Mouse (Mus musculus) kidney, embryonic 16.5 days (tissue): ENCODE data around the gene Unc5c. TPM values are rescaled to one million over a fixed set of nuclear protein-coding genes. Genes with fewer than 3 reads are reported as not detected.

Source experiments
- ATAC-seq: fragments of 200-750 bp; cut with Nextera tagmentation; 2 replicates; pipeline ENCODE4 v1.8.0; 2017; ENCODE audit warnings: moderate TSS enrichment; ENCODE audit not compliant: low FRiP score, low TSS enrichment
- H3K27ac ChIP-seq: fragments of 300-500 bp; sonication (generic); 2 replicates; pipeline ENCODE4 v1.5.1; 2014; ENCODE audit warnings: low read length
- H3K27me3 ChIP-seq: fragments of 300-500 bp; sonication (generic); 2 replicates; pipeline ENCODE4 v1.6.1; 2014; ENCODE audit warnings: low read length, control low read depth, mixed read lengths; ENCODE audit not compliant: insufficient read depth
- H3K36me3 ChIP-seq: fragments of 300-500 bp; sonication (generic); 2 replicates; pipeline ENCODE4 v1.6.1; 2014; ENCODE audit warnings: low read length, control low read depth, mixed read lengths; ENCODE audit not compliant: insufficient read depth
- H3K4me1 ChIP-seq: fragments of 300-500 bp; sonication (generic); 2 replicates; pipeline ENCODE4 v1.6.1; 2014; ENCODE audit warnings: low read length, control low read depth, mixed read lengths; ENCODE audit not compliant: insufficient read depth
- H3K4me2 ChIP-seq: fragments of 300-500 bp; sonication (generic); replicated peaks from 2 replicates; pipeline ENCODE4 v1.6.1; 2014; ENCODE audit warnings: low read depth, low read length
- H3K4me3 ChIP-seq: fragments of 300-500 bp; sonication (generic); 2 replicates; pipeline ENCODE4 v1.5.1; 2014; ENCODE audit warnings: mild to moderate bottlenecking, low read length
- H3K9ac ChIP-seq: fragments of 300-500 bp; sonication (generic); replicated peaks from 2 replicates; pipeline ENCODE4 v1.6.1; 2014; ENCODE audit warnings: low read length
- H3K9me3 ChIP-seq: fragments of 300-500 bp; sonication (generic); 2 replicates; pipeline ENCODE4 v1.6.1; 2016; ENCODE audit warnings: low read length, control low read depth
- WGBS: fragments of 180-500 bp; shearing (Covaris S2); extraction: QIAGEN DNeasy Blood & Tissue Kit; methylation state at CpG from one replicate; pipeline ENCODE4 v1.1.7; 2014; 5-methylcytosine and 5-hydroxymethylcytosine counted together
- polyA plus RNA-seq: library from polyadenylated mRNA; unstranded; fragments of >200 nt; fragmentation: Nextera tagmentation; extraction: Ambion mirVana; gene quantifications from 2 replicates; pipeline ENCODE4 v1.2.1, GENCODE M21; 2015

Unc5c gene
- polyA plus RNA-seq, 1 experiment from 2014 or later: 20.8 TPM

- Histone ChIP-seq H3K36me3 (no peaks in the 10 kb centered on the region), H3K27me3 (no peaks in the 10 kb centered on the region), H3K4me3 (no peak overlapping the region), H3K4me2 (no peak overlapping the region), H3K4me1 (peaks cover 12% of the 10 kb centered on the region), H3K9ac (no peak overlapping the region), H3K9me3 (no peaks in the 10 kb centered on the region), H3K27ac (no peak overlapping the region)
- no peak for ATAC-seq
- WGBS: 66% methylated on average over 4 of the region's 4 CpGs
These were observed 37.0 kb downstream of the Unc5c start for GRCm38 (mm10) chr3:141501845-141502505.

GRCm38 (mm10) chr3:141503331-141503730 is 38.3 kb downstream of the Unc5c start:
- no peak overlapping the region for H3K4me3 ChIP-seq
- H3K4me1 ChIP-seq: peaks cover 4% of the 10 kb centered on the region
- no peaks in the 10 kb centered on the region for H3K9me3 ChIP-seq
- WGBS: 89% methylated on average over 3 of the region's 3 CpGs
- H3K9ac ChIP-seq: no peak overlapping the region
- ATAC-seq: no peak
- H3K27me3 ChIP-seq: no peaks in the 10 kb centered on the region
- H3K4me2 ChIP-seq: no peak overlapping the region
- no peak overlapping the region for H3K27ac ChIP-seq
- no peaks in the 10 kb centered on the region for H3K36me3 ChIP-seq

GRCm38 (mm10) chr3:141509772-141510171 is 44.8 kb downstream of the Unc5c start:
- Histone ChIP-seq H3K9ac (no peak overlapping the region), H3K4me1 (peaks cover 9% of the 10 kb centered on the region), H3K36me3 (no peaks in the 10 kb centered on the region), H3K4me3 (no peak overlapping the region), H3K27me3 (no peaks in the 10 kb centered on the region), H3K9me3 (no peaks in the 10 kb centered on the region), H3K4me2 (no peak overlapping the region), H3K27ac (no peak overlapping the region)
- WGBS: 32% methylated on average over 1 of the region's 1 CpGs
- ATAC-seq: no peak

- no peaks in the 10 kb centered on the region for H3K9me3 ChIP-seq
- no peak overlapping the region for H3K4me2 ChIP-seq
- no peaks in the 10 kb centered on the region for H3K36me3 ChIP-seq
- WGBS: 63% methylated on average over 5 of the region's 5 CpGs
- H3K4me3 ChIP-seq: no peak overlapping the region
- H3K27ac ChIP-seq: no peak overlapping the region
- H3K27me3 ChIP-seq: no peaks in the 10 kb centered on the region
- H3K9ac ChIP-seq: no peak overlapping the region
- peaks cover 18% of the 10 kb centered on the region for H3K4me1 ChIP-seq
- no peak for ATAC-seq
These were observed 46.4 kb downstream of the Unc5c start for GRCm38 (mm10) chr3:141511253-141512038.

GRCm38 (mm10) chr3:141528751-141529150 is 63.7 kb downstream of the Unc5c start:
- no peak overlapping the region for H3K9ac ChIP-seq
- ATAC-seq: no peak
- no peak overlapping the region for H3K4me2 ChIP-seq
- H3K9me3 ChIP-seq: no peaks in the 10 kb centered on the region
- H3K4me1 ChIP-seq: no peaks in the 10 kb centered on the region
- H3K27ac ChIP-seq: no peak overlapping the region
- no peak overlapping the region for H3K4me3 ChIP-seq
- H3K27me3 ChIP-seq: no peaks in the 10 kb centered on the region
- H3K36me3 ChIP-seq: no peaks in the 10 kb centered on the region

DNA sequence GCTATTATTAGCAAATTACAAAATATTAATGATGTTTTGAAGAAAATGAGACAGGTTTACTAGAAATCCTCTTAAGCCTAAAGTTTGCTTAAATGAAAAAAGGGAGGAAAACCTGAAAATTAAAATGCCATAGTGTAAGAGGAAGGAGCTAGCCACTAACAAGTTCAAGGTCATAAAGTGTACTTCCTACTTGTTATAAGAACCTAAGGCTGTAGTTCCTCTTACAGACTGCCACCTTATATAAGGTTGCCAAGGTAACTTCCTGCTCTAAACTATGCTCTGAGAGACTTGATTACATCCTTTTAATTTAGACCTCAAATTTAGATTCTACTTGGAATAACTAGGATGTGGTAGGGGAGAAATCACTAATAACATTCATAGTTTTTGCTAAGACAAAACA is 64.6 kb downstream of the Unc5c start:
- no peak overlapping the region for H3K4me2 ChIP-seq
- ATAC-seq: no peak
- H3K4me1 ChIP-seq: no peaks in the 10 kb centered on the region
- H3K4me3 ChIP-seq: no peak overlapping the region
- no peaks in the 10 kb centered on the region for H3K36me3 ChIP-seq
- no peak overlapping the region for H3K27ac ChIP-seq
- H3K9ac ChIP-seq: no peak overlapping the region
- no peaks in the 10 kb centered on the region for H3K9me3 ChIP-seq
- no peaks in the 10 kb centered on the region for H3K27me3 ChIP-seq

DNA sequence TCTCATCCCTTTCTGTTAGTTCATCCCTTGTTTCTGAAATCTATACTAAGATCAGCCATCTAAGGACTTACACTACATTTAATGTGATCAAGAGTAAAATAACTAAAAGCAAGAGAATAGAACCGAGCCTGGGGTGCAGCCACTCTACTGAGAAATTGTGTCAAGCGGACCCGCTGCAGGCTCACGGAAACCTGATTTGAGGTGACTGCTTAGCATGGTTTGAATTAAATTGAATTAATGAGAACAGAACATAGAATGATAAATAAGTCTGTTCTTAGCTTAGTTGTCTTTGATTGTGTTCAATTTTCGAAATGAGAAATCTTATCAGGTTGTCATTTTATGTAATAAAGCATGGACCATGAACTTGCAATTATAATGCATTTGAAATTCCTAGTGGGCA is 68.8 kb downstream of the Unc5c start:
- WGBS: 86% methylated on average over 5 of the region's 5 CpGs
- H3K27me3 ChIP-seq: no peaks in the 10 kb centered on the region
- H3K4me2 ChIP-seq: no peak overlapping the region
- H3K4me1 ChIP-seq: peaks cover 7% of the 10 kb centered on the region; the same call in 1 of the 2 replicates
- no peak for ATAC-seq
- H3K9ac ChIP-seq: no peak overlapping the region
- no peaks in the 10 kb centered on the region for H3K9me3 ChIP-seq
- no peak overlapping the region for H3K4me3 ChIP-seq
- H3K27ac ChIP-seq: no peak overlapping the region
- H3K36me3 ChIP-seq: no peaks in the 10 kb centered on the region

DNA sequence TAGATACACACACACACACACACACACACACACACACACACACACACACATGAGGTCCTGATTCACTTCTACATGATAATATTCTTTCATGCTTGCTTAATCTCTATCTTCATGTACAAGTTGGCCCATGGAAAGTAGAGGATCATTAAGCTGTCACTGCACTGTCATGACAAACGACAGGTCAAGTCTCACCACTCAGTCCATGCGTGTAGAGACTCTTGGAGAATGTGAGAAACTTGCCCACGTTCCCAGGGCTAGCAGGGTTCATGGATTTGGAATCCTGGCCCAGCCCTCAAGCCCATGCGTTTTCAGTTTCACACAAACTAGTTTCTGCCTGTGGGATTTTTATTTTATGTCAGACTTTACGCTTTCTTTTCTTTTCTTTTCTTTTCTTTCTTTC is 71.8 kb downstream of the Unc5c start:
- 25% methylated on average over 5 of the region's 5 CpGs for WGBS
- H3K4me3 ChIP-seq: no peak overlapping the region
- ATAC-seq: peak; percentile 93; the same call in 1 of the 2 replicates
- H3K4me2 ChIP-seq: no peak overlapping the region
- no peaks in the 10 kb centered on the region for H3K9me3 ChIP-seq
- peaks cover 7% of the 10 kb centered on the region; the same call in 1 of the 2 replicates for H3K4me1 ChIP-seq
- no peaks in the 10 kb centered on the region for H3K27me3 ChIP-seq
- H3K9ac ChIP-seq: no peak overlapping the region
- H3K36me3 ChIP-seq: no peaks in the 10 kb centered on the region
- H3K27ac ChIP-seq: 0 out of 2 replicates have a peak overlapping the region, but pooled peaks have one; percentile 7

DNA sequence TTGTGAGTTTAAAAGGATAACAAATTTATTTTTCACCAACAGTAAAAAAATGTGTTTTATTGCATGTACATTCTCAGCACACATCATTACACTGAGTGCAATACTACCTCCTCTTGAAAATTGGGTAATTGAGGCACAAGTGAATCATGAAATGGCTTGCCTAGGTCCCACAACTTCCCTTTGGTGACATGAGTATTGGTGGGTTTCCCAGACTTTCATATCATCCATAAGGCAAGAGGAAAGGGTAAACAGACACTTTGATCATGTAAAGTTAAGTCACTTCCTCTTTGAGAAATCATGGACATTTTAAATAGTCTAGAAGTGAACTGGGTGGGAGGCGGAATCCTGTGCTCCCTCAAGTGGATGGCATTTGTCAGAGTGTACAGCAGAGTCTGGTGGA is 73.1 kb downstream of the Unc5c start:
- H3K4me2 ChIP-seq: no peak overlapping the region
- no peak overlapping the region for H3K9ac ChIP-seq
- H3K4me3 ChIP-seq: no peak overlapping the region
- peaks cover 7% of the 10 kb centered on the region; the same call in 1 of the 2 replicates for H3K4me1 ChIP-seq
- no peak overlapping the region for H3K27ac ChIP-seq
- ATAC-seq: no peak
- H3K36me3 ChIP-seq: no peaks in the 10 kb centered on the region
- WGBS: 69% methylated on average over 1 of the region's 1 CpGs
- no peaks in the 10 kb centered on the region for H3K27me3 ChIP-seq
- H3K9me3 ChIP-seq: no peaks in the 10 kb centered on the region

GRCm38 (mm10) chr3:141540749-141541148 is 75.7 kb downstream of the Unc5c start:
- Histone ChIP-seq H3K4me2 (no peak overlapping the region), H3K27ac (no peak overlapping the region)
- ATAC-seq: no peak

More at GRCm38 (mm10) chr3:141540749-141541148, 75.7 kb downstream of the Unc5c start:
- Histone ChIP-seq H3K9me3 (no peaks in the 10 kb centered on the region), H3K4me1 (peaks cover 7% of the 10 kb centered on the region; the same call in 1 of the 2 replicates), H3K27me3 (no peaks in the 10 kb centered on the region), H3K4me3 (no peak overlapping the region), H3K9ac (no peak overlapping the region), H3K36me3 (no peaks in the 10 kb centered on the region)
- WGBS: 85% methylated on average over 7 of the region's 7 CpGs
